Mouse (Mus musculus) kidney, adult 2 months (tissue): ENCODE measurements around the gene Frmd6.

Experiments
- CTCF ChIP-seq: fragments of 200-500 bp; conservative IDR thresholded peaks from 2 replicates; pipeline ENCODE4 v1.5.1; 2011; ENCODE audit warnings: low read depth, mild to moderate bottlenecking, control low read depth, low read length, moderate library complexity, mixed read lengths; ENCODE audit not compliant: insufficient read depth, insufficient read length
- POLR2A ChIP-seq: fragments of 200-500 bp; IDR thresholded peaks from one replicate; pipeline ENCODE4 v1.6.1; 2011; ENCODE audit warnings: low read depth, low read length, control low read depth

DNA sequence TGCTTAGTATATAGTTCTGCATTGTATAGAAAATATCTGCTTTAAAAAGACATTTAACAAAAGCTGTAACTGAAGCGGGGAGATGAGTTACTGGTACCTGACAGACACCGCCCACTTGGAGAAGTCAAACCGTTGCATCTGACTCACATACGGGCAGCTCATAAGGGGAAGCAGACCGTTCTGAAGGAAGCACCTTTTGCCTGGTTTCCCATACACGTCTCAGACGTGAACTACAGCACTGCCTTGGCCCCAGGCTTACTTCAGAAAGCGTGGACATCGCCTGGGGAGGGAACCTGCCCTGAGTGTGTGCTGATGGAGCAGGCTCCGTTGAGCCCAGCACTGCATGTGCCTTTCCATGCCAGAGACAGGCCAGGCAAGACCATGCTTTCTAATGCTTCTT is 60.3 kb downstream of the Frmd6 start:
- TF ChIP-seq CTCF = no peak
- no peak for TF ChIP-seq POLR2A
